Comparison of ENCODE assay signal across 8 mouse cellular contexts in genomic region chr2:132028894-132029605, GRCm38 (mm10). TPM values are rescaled to one million over a fixed set of nuclear protein-coding genes. Genes with fewer than 3 reads are reported as not detected.
A peak's percentile ranks its signal among the peaks of the same experiment; 100 is the strongest.
DNase-seq lines count a peak whose midpoint lies in the region; ATAC-seq lines count a peak whose summit lies in the region.

No protein-coding gene starts in this region.

- H3K9me3 ChIP-seq in heart, embryonic 12.5 days (replicated peaks) = no peaks in the 10 kb centered on the region
- H3K9me3 ChIP-seq in kidney, embryonic 16.5 days (ENCODE audit: low read length) = no peaks in the 10 kb centered on the region

- H3K4me3 ChIP-seq in brown adipose tissue, adult 24 weeks (ENCODE audit: insufficient read depth, low read depth, low read length) = peak overlapping the region; percentile 71
- H3K4me3 ChIP-seq in heart, embryonic 12.5 days = peak overlapping the region; percentile 67
- peak overlapping the region; percentile 54 for H3K4me3 ChIP-seq in kidney, embryonic 16.5 days (ENCODE audit: low read length)

- peaks cover 4% of the 10 kb centered on the region for H3K4me1 ChIP-seq in brown adipose tissue, adult 24 weeks (ENCODE audit: control insufficient read depth, insufficient read depth, insufficient read length, low read length)
- peaks cover 21% of the 10 kb centered on the region for H3K4me1 ChIP-seq in heart, embryonic 12.5 days (replicated peaks)
- peaks cover 13% of the 10 kb centered on the region for H3K4me1 ChIP-seq in kidney, embryonic 16.5 days (ENCODE audit: insufficient read depth, low read length)

- peak; percentile 35 for DNase-seq in urinary bladder, adult 2 months (ENCODE audit: low spot score)
- no peak for DNase-seq in urinary bladder, postnatal 10 days (ENCODE audit: low spot score)
- peak; percentile 48 for DNase-seq in lung, postnatal 25 days (ENCODE audit: low spot score)
- DNase-seq in retina, postnatal 1 day = peak; percentile 59
- no peak for DNase-seq in left cerebral cortex, adult 11 months (ENCODE audit: low spot score)

- no peaks in the 10 kb centered on the region for H3K36me3 ChIP-seq in heart, embryonic 12.5 days
- H3K36me3 ChIP-seq in kidney, embryonic 16.5 days (ENCODE audit: insufficient read depth, low read length) = no peaks in the 10 kb centered on the region

- WGBS in heart, embryonic 12.5 days = under 1% methylated on average over 36 of the region's 36 CpGs
- WGBS in kidney, embryonic 16.5 days = under 1% methylated on average over 36 of the region's 36 CpGs

- peak overlapping the region; percentile 84 for H3K27ac ChIP-seq in brown adipose tissue, adult 24 weeks (replicated peaks; ENCODE audit: low read depth, low read length)
- no peak overlapping the region for H3K27ac ChIP-seq in heart, embryonic 12.5 days (ENCODE audit: poor library complexity, severe bottlenecking)
- peak overlapping the region; percentile 40; the same call in 1 of the 2 replicates for H3K27ac ChIP-seq in kidney, embryonic 16.5 days (ENCODE audit: low read length)

- peak overlapping the region; percentile 60 for H3K9ac ChIP-seq in heart, embryonic 12.5 days
- H3K9ac ChIP-seq in kidney, embryonic 16.5 days (replicated peaks; ENCODE audit: low read length) = peak overlapping the region; percentile 65

- no peak for ATAC-seq in heart, embryonic 12.5 days (ENCODE audit: insufficient number of reproducible peaks, low FRiP score)
- ATAC-seq in kidney, embryonic 16.5 days (ENCODE audit: low FRiP score, low TSS enrichment) = peak; percentile 8; the same call in 1 of the 2 replicates

- peaks cover 35% of the 10 kb centered on the region for H3K27me3 ChIP-seq in heart, embryonic 12.5 days (replicated peaks)
- H3K27me3 ChIP-seq in kidney, embryonic 16.5 days (ENCODE audit: insufficient read depth, low read length) = peaks cover 27% of the 10 kb centered on the region

- H3K4me2 ChIP-seq in heart, embryonic 12.5 days = peak overlapping the region; percentile 97
- peak overlapping the region; percentile 89 for H3K4me2 ChIP-seq in kidney, embryonic 16.5 days (replicated peaks; ENCODE audit: low read depth, low read length)

RNA-seq across cellular contexts. Expression of gene Rassf2, which starts 1.0 kb away (rescaled TPM):
- polyA plus RNA-seq in urinary bladder, adult 2 months (2012; rRNA removed) = 6.6 and 13.8 TPM in 2 replicates
- polyA plus RNA-seq in brown adipose tissue, adult 24 weeks (2012; ENCODE audit: insufficient read depth, insufficient read length, missing spikeins) = 7.8 and 18.5 TPM in 2 replicates
- polyA plus RNA-seq in heart, embryonic 12.5 days (2016; fragmentation: Nextera tagmentation; extraction: Ambion mirVana) = 4.8 and 5.3 TPM in 2 replicates
- 8.1 and 9.1 TPM in 2 replicates for polyA plus RNA-seq in kidney, embryonic 16.5 days (2015; fragmentation: Nextera tagmentation; extraction: Ambion mirVana)

Comparison
In these comparisons a context has a peak if more than half of its experiments do, and no peak if none do; other contexts are left out.
1. DNase-seq: peak in urinary bladder, adult 2 months (single experiment), lung, postnatal 25 days (single experiment) and retina, postnatal 1 day (single experiment); none in urinary bladder, postnatal 10 days (single experiment) and left cerebral cortex, adult 11 months (single experiment).
2. Peak in every context shown above with its lines, with median percentiles within 50 percentile points of each other: H3K4me3 ChIP-seq.